ENCODE assay signal across 9 mouse cellular contexts in genomic region chr8:125560825-125561490, GRCm38 (mm10). TPM values are rescaled to one million over a fixed set of nuclear protein-coding genes. Genes with fewer than 3 reads are reported as not detected.
A peak's percentile ranks its signal among the peaks of the same experiment; 100 is the strongest.
DNase-seq lines count a peak whose midpoint lies in the region; ATAC-seq lines count a peak whose summit lies in the region.
"Had no signal": no experiment of that assay in that cellular context is flagged by ENCODE, and none has a peak within 500 bp of the region (broad histone marks: within the 10 kb centered on the region; RNA-seq: fewer than 3 reads in every experiment).

No protein-coding gene starts in this region.

- H3K36me3 ChIP-seq in heart, embryonic 15.5 days: no peaks in the 10 kb centered on the region
- H3K36me3 ChIP-seq in intestine, embryonic 16.5 days (ENCODE audit: control insufficient read depth, insufficient read depth, low read length): no peaks in the 10 kb centered on the region
- H3K36me3 ChIP-seq in liver, embryonic 12.5 days: no peaks in the 10 kb centered on the region

- 53% methylated on average over 11 of the region's 11 CpGs for WGBS in heart, embryonic 15.5 days
- WGBS in intestine, embryonic 16.5 days: 75% methylated on average over 11 of the region's 11 CpGs
- WGBS in liver, embryonic 12.5 days (ENCODE audit: insufficient replicate concordance): 24% methylated on average over 11 of the region's 11 CpGs

- ATAC-seq in heart, embryonic 15.5 days (replicated peaks; ENCODE audit: insufficient number of reproducible peaks, insufficient read depth, low FRiP score, low read depth): no peak
- ATAC-seq in intestine, embryonic 16.5 days: no peak
- ATAC-seq in liver, embryonic 12.5 days: no peak

- peaks cover 89% of the 10 kb centered on the region for H3K4me1 ChIP-seq in heart, embryonic 15.5 days (replicated peaks)
- peaks cover 61% of the 10 kb centered on the region for H3K4me1 ChIP-seq in intestine, embryonic 16.5 days (ENCODE audit: control insufficient read depth, insufficient read depth, low read length)
- H3K4me1 ChIP-seq in liver, embryonic 12.5 days: peaks cover 29% of the 10 kb centered on the region

- DNase-seq in heart, postnatal 4 days: no peak
- peak; percentile 82 for DNase-seq in 416B (ENCODE audit: low read depth)
- peak; percentile 58 for DNase-seq in T-cell, adult 2 months (ENCODE audit: low spot score)
- peak; percentile 30 for DNase-seq in induced T-regulatory cell, adult 2 months (ENCODE audit: low read depth)
- DNase-seq in spleen, postnatal 4 days (ENCODE audit: low spot score in 2 of 2): no peak
- DNase-seq: lung, adult 18-20 months had no signal

- H3K4me2 ChIP-seq in heart, embryonic 15.5 days: no peak overlapping the region; the same call in 1 of the 2 replicates
- H3K4me2 ChIP-seq in intestine, embryonic 16.5 days (ENCODE audit: low read depth, low read length): no peak overlapping the region
- H3K4me2 ChIP-seq in liver, embryonic 12.5 days: no peak overlapping the region

- no peaks in the 10 kb centered on the region for H3K9me3 ChIP-seq in heart, embryonic 15.5 days (replicated peaks)
- no peaks in the 10 kb centered on the region for H3K9me3 ChIP-seq in intestine, embryonic 16.5 days (ENCODE audit: control insufficient read depth, low read length)
- no peaks in the 10 kb centered on the region for H3K9me3 ChIP-seq in liver, embryonic 12.5 days (replicated peaks)

- H3K27me3 ChIP-seq in heart, embryonic 15.5 days: no peaks in the 10 kb centered on the region
- no peaks in the 10 kb centered on the region for H3K27me3 ChIP-seq in intestine, embryonic 16.5 days (replicated peaks; ENCODE audit: control insufficient read depth, insufficient read depth, low read length)
- peaks cover 35% of the 10 kb centered on the region; the same call in 1 of the 2 replicates for H3K27me3 ChIP-seq in liver, embryonic 12.5 days (replicated peaks)

- H3K9ac ChIP-seq in heart, embryonic 15.5 days: 0 out of 2 replicates have a peak overlapping the region, but pooled peaks have one; percentile 2
- no peak overlapping the region for H3K9ac ChIP-seq in intestine, embryonic 16.5 days (ENCODE audit: low read depth, low read length)
- H3K9ac ChIP-seq in liver, embryonic 12.5 days: no peak overlapping the region

- peak overlapping the region; percentile 95 for H3K27ac ChIP-seq in heart, embryonic 15.5 days
- no peak overlapping the region for H3K27ac ChIP-seq in intestine, embryonic 16.5 days (ENCODE audit: low read length)
- H3K27ac ChIP-seq in liver, embryonic 12.5 days: no peak overlapping the region

- no peak overlapping the region for H3K4me3 ChIP-seq in heart, embryonic 15.5 days
- H3K4me3 ChIP-seq in intestine, embryonic 16.5 days (ENCODE audit: low read length): no peak overlapping the region
- no peak overlapping the region for H3K4me3 ChIP-seq in liver, embryonic 12.5 days

RNA-seq across cellular contexts. Expression of gene Sipa1l2, which starts 8.7 kb away (rescaled TPM):
- 20.6 and 24.5 TPM in 2 replicates for polyA plus RNA-seq in heart, embryonic 15.5 days (2015; fragmentation: Nextera tagmentation; extraction: Ambion mirVana)
- 10 to 100 TPM; 70.1 to 72.6 TPM for total RNA-seq in heart, postnatal 4 days (2021)
- 4.9 and 6.8 TPM in 2 replicates for polyA plus RNA-seq in intestine, embryonic 16.5 days (2015; fragmentation: Nextera tagmentation; extraction: Ambion mirVana)
- 1.9 and 2.3 TPM in 2 replicates for polyA plus RNA-seq in liver, embryonic 12.5 days (2016; fragmentation: Nextera tagmentation; extraction: Ambion mirVana)

Comparison
In these comparisons a context has a peak if more than half of its experiments do, and no peak if none do; other contexts are left out.
1. DNase-seq: peak in 416B (single experiment), T-cell, adult 2 months (single experiment) and induced T-regulatory cell, adult 2 months (single experiment); none in heart, postnatal 4 days (single experiment) and spleen, postnatal 4 days (0 of 2).